Mouse (Mus musculus): Measurements from ENCODE around the gene 0610037L13Rik.

0610037L13Rik gene

GRCm38 (mm10) chr4:107889731-107890432, at the start of gene 0610037L13Rik:
Gene 0610037L13Rik (plus strand): TSS chr4:107889813.
- peak; percentile 88 for DNase-seq (ENCODE audit: low read depth, low spot score)

- DNase-seq (ENCODE audit: low read depth, low spot score) = no peak
These were observed 45.9 kb upstream of the 0610037L13Rik start for GRCm38 (mm10) chr4:107843687-107844086.

- peak; percentile 54 for DNase-seq (ENCODE audit: low read depth, low spot score)
These were observed 44.6 kb upstream of the 0610037L13Rik start for GRCm38 (mm10) chr4:107844971-107845370.

GRCm38 (mm10) chr4:107846795-107847194, 42.8 kb upstream of the 0610037L13Rik start:
- DNase-seq (ENCODE audit: low read depth, low spot score) = no peak

GRCm38 (mm10) chr4:107848546-107848945, 41.1 kb upstream of the 0610037L13Rik start:
- no peak for DNase-seq (ENCODE audit: low read depth, low spot score)

- DNase-seq (ENCODE audit: low read depth, low spot score) = no peak
These were observed 40.0 kb upstream of the 0610037L13Rik start for GRCm38 (mm10) chr4:107849621-107850020.

- DNase-seq (ENCODE audit: low read depth, low spot score) = no peak
These were observed 39.5 kb upstream of the 0610037L13Rik start for GRCm38 (mm10) chr4:107850091-107850490.

GRCm38 (mm10) chr4:107853333-107853732, 36.3 kb upstream of the 0610037L13Rik start:
- DNase-seq (ENCODE audit: low read depth, low spot score) = no peak

- DNase-seq (ENCODE audit: low read depth, low spot score) = no peak
These were observed 35.8 kb upstream of the 0610037L13Rik start for GRCm38 (mm10) chr4:107853836-107854235.

GRCm38 (mm10) chr4:107856958-107857686, 32.5 kb upstream of the 0610037L13Rik start:
- DNase-seq (ENCODE audit: low read depth, low spot score) = no peak

GRCm38 (mm10) chr4:107858995-107859394, 30.6 kb upstream of the 0610037L13Rik start:
- DNase-seq (ENCODE audit: low read depth, low spot score) = no peak

GRCm38 (mm10) chr4:107864866-107865265, 24.7 kb upstream of the 0610037L13Rik start:
- no peak for DNase-seq (ENCODE audit: low read depth, low spot score)

- DNase-seq (ENCODE audit: low read depth, low spot score) = peak; percentile 92
These were observed 10.2 kb upstream of the 0610037L13Rik start, which contains the start of gene Magoh for GRCm38 (mm10) chr4:107879254-107880050. Gene Magoh (plus strand): TSS chr4:107879755.

GRCm38 (mm10) chr4:107881631-107882030, 8.0 kb upstream of the 0610037L13Rik start:
- no peak for DNase-seq (ENCODE audit: low read depth, low spot score)

- DNase-seq (ENCODE audit: low read depth, low spot score) = no peak
These were observed 3.2 kb upstream of the 0610037L13Rik start for GRCm38 (mm10) chr4:107886371-107886770.

- no peak for DNase-seq (ENCODE audit: low read depth, low spot score)
These were observed 255 bp upstream of the 0610037L13Rik start for GRCm38 (mm10) chr4:107889385-107889730.

- no peak for DNase-seq (ENCODE audit: low read depth, low spot score)
These were observed 3.0 kb downstream of the 0610037L13Rik start for GRCm38 (mm10) chr4:107892663-107893062.

- DNase-seq (ENCODE audit: low read depth, low spot score) = no peak
These were observed 9.8 kb downstream of the 0610037L13Rik start for GRCm38 (mm10) chr4:107899211-107899927.

- DNase-seq (ENCODE audit: low read depth, low spot score) = no peak
These were observed 10.6 kb downstream of the 0610037L13Rik start for GRCm38 (mm10) chr4:107900206-107900605.

GRCm38 (mm10) chr4:107904252-107904651, 14.6 kb downstream of the 0610037L13Rik start:
- DNase-seq (ENCODE audit: low read depth, low spot score) = no peak

GRCm38 (mm10) chr4:107906561-107906960, 16.9 kb downstream of the 0610037L13Rik start:
- no peak for DNase-seq (ENCODE audit: low read depth, low spot score)

Measured in retina, postnatal 7 days (tissue).